Mouse (Mus musculus) E14TG2a.4 (cell line): ENCODE results near the gene Fabp2.

Experiments used
- CTCF ChIP-seq: conservative IDR thresholded peaks from 2 replicates; pipeline ENCODE4 v1.5.1; 2014; ENCODE audit warnings: low read length
- NANOG ChIP-seq: IDR thresholded peaks from 2 replicates; pipeline ENCODE4 v1.6.1; 2014; ENCODE audit warnings: borderline replicate concordance, low read length, mixed read lengths

- TF ChIP-seq CTCF (no peak), NANOG (no peak)
Observed at GRCm38 (mm10) chr3:122919260-122919659, 24.4 kb downstream of the Fabp2 start, which contains the start of gene Gm10959.
